Mouse (Mus musculus): Measurements from ENCODE around the gene Kiz. TPM values are rescaled to one million over a fixed set of nuclear protein-coding genes. Genes with fewer than 3 reads are reported as not detected.

The Kiz gene
- polyA plus RNA-seq (2012; ENCODE audit: insufficient read depth, insufficient read length, missing spikeins): 33.6 and 48.2 TPM in 2 replicates

GRCm38 (mm10) chr2:146855599-146856039 lies at the start of gene Kiz:
Gene Kiz, plus strand, starts transcription at chr2:146855864.
- peak within 1 kb of the TSS; percentile 6 for H3K27ac ChIP-seq (replicated peaks; ENCODE audit: low read depth, low read length)
- no peaks in the 10 kb centered on the region for H3K4me1 ChIP-seq (ENCODE audit: control insufficient read depth, insufficient read depth, insufficient read length, low read length)
- H3K4me3 ChIP-seq (ENCODE audit: insufficient read depth, low read depth, low read length): peak within 1 kb of the TSS; percentile 69

GRCm38 (mm10) chr2:146809706-146810256 lies 45.9 kb upstream of the Kiz start:
- Histone ChIP-seq H3K27ac (replicated peaks; ENCODE audit: low read depth, low read length) (no peak overlapping the region), H3K4me1 (ENCODE audit: control insufficient read depth, insufficient read depth, insufficient read length, low read length) (no peaks in the 10 kb centered on the region)

GRCm38 (mm10) chr2:146810695-146811094 lies 45.0 kb upstream of the Kiz start:
- no peaks in the 10 kb centered on the region for H3K4me1 ChIP-seq (ENCODE audit: control insufficient read depth, insufficient read depth, insufficient read length, low read length)
- H3K4me3 ChIP-seq (ENCODE audit: insufficient read depth, low read depth, low read length): peak overlapping the region; percentile 23; the same call in 1 of the 2 replicates
- no peak overlapping the region for H3K27ac ChIP-seq (replicated peaks; ENCODE audit: low read depth, low read length)

More at GRCm38 (mm10) chr2:146809706-146810256, 45.9 kb upstream of the Kiz start:
- H3K4me3 ChIP-seq (ENCODE audit: insufficient read depth, low read depth, low read length): no peak overlapping the region

- Histone ChIP-seq H3K4me3 (ENCODE audit: insufficient read depth, low read depth, low read length) (no peak overlapping the region), H3K4me1 (ENCODE audit: control insufficient read depth, insufficient read depth, insufficient read length, low read length) (no peaks in the 10 kb centered on the region), H3K27ac (replicated peaks; ENCODE audit: low read depth, low read length) (no peak overlapping the region)
These were observed 40.7 kb upstream of the Kiz start for GRCm38 (mm10) chr2:146814978-146815377.

- Histone ChIP-seq H3K27ac (replicated peaks; ENCODE audit: low read depth, low read length) (no peak overlapping the region), H3K4me3 (ENCODE audit: insufficient read depth, low read depth, low read length) (no peak overlapping the region), H3K4me1 (ENCODE audit: control insufficient read depth, insufficient read depth, insufficient read length, low read length) (no peaks in the 10 kb centered on the region)
These were observed 36.6 kb upstream of the Kiz start for GRCm38 (mm10) chr2:146819065-146819464.

- H3K4me3 ChIP-seq (ENCODE audit: insufficient read depth, low read depth, low read length): no peak overlapping the region
- no peak overlapping the region for H3K27ac ChIP-seq (replicated peaks; ENCODE audit: low read depth, low read length)
- H3K4me1 ChIP-seq (ENCODE audit: control insufficient read depth, insufficient read depth, insufficient read length, low read length): no peaks in the 10 kb centered on the region
These were observed 32.1 kb upstream of the Kiz start for GRCm38 (mm10) chr2:146823483-146823951.

GRCm38 (mm10) chr2:146824043-146824442 lies 31.6 kb upstream of the Kiz start:
- Histone ChIP-seq H3K4me1 (ENCODE audit: control insufficient read depth, insufficient read depth, insufficient read length, low read length) (no peaks in the 10 kb centered on the region), H3K27ac (replicated peaks; ENCODE audit: low read depth, low read length) (no peak overlapping the region), H3K4me3 (ENCODE audit: insufficient read depth, low read depth, low read length) (no peak overlapping the region)

- Histone ChIP-seq H3K4me1 (ENCODE audit: control insufficient read depth, insufficient read depth, insufficient read length, low read length) (no peaks in the 10 kb centered on the region), H3K27ac (replicated peaks; ENCODE audit: low read depth, low read length) (no peak overlapping the region), H3K4me3 (ENCODE audit: insufficient read depth, low read depth, low read length) (no peak overlapping the region)
These were observed 27.7 kb upstream of the Kiz start for GRCm38 (mm10) chr2:146828006-146828405.

- 0 out of 2 replicates have a peak overlapping the region, but pooled peaks have one; percentile 35 for H3K4me3 ChIP-seq (ENCODE audit: insufficient read depth, low read depth, low read length)
- no peak overlapping the region for H3K27ac ChIP-seq (replicated peaks; ENCODE audit: low read depth, low read length)
- peaks cover 4% of the 10 kb centered on the region; the same call in 1 of the 2 replicates for H3K4me1 ChIP-seq (ENCODE audit: control insufficient read depth, insufficient read depth, insufficient read length, low read length)
These were observed 22.2 kb upstream of the Kiz start for GRCm38 (mm10) chr2:146833222-146834063.

- 0 out of 2 replicates have a peak overlapping the region, but pooled peaks have one; percentile 35 for H3K4me3 ChIP-seq (ENCODE audit: insufficient read depth, low read depth, low read length)
- H3K4me1 ChIP-seq (ENCODE audit: control insufficient read depth, insufficient read depth, insufficient read length, low read length): peaks cover 4% of the 10 kb centered on the region; the same call in 1 of the 2 replicates
These were observed 21.7 kb upstream of the Kiz start for GRCm38 (mm10) chr2:146834064-146834313.

GRCm38 (mm10) chr2:146834314-146835201 lies 21.1 kb upstream of the Kiz start:
- H3K4me3 ChIP-seq (ENCODE audit: insufficient read depth, low read depth, low read length): peak overlapping the region; percentile 35; the same call in 1 of the 2 replicates
- H3K27ac ChIP-seq (replicated peaks; ENCODE audit: low read depth, low read length): no peak overlapping the region
- H3K4me1 ChIP-seq (ENCODE audit: control insufficient read depth, insufficient read depth, insufficient read length, low read length): peaks cover 4% of the 10 kb centered on the region

More at GRCm38 (mm10) chr2:146834064-146834313, 21.7 kb upstream of the Kiz start:
- no peak overlapping the region for H3K27ac ChIP-seq (replicated peaks; ENCODE audit: low read depth, low read length)

- no peak overlapping the region for H3K4me3 ChIP-seq (ENCODE audit: insufficient read depth, low read depth, low read length)
- H3K27ac ChIP-seq (replicated peaks; ENCODE audit: low read depth, low read length): no peak overlapping the region
- H3K4me1 ChIP-seq (ENCODE audit: control insufficient read depth, insufficient read depth, insufficient read length, low read length): peaks cover 4% of the 10 kb centered on the region
These were observed 20.2 kb upstream of the Kiz start for GRCm38 (mm10) chr2:146835241-146835990.

- peaks cover 4% of the 10 kb centered on the region for H3K4me1 ChIP-seq (ENCODE audit: control insufficient read depth, insufficient read depth, insufficient read length, low read length)
- no peak overlapping the region for H3K27ac ChIP-seq (replicated peaks; ENCODE audit: low read depth, low read length)
- H3K4me3 ChIP-seq (ENCODE audit: insufficient read depth, low read depth, low read length): no peak overlapping the region
These were observed 19.4 kb upstream of the Kiz start for GRCm38 (mm10) chr2:146836246-146836645.

GRCm38 (mm10) chr2:146836871-146837550 lies 18.7 kb upstream of the Kiz start:
- Histone ChIP-seq H3K4me3 (ENCODE audit: insufficient read depth, low read depth, low read length) (no peak overlapping the region), H3K4me1 (ENCODE audit: control insufficient read depth, insufficient read depth, insufficient read length, low read length) (peaks cover 4% of the 10 kb centered on the region), H3K27ac (replicated peaks; ENCODE audit: low read depth, low read length) (no peak overlapping the region)

All from brown adipose tissue, adult 24 weeks (tissue).